Mouse (Mus musculus) gastrocnemius, postnatal 14 days (tissue): ENCODE measurements around the gene Hdac7. TPM values are rescaled to one million over a fixed set of nuclear protein-coding genes. Genes with fewer than 3 reads are reported as not detected.

Experiments used
- DNase-seq: peaks from one replicate; pipeline ENCODE4 v3.0.0; 2021; ENCODE audit warnings: mixed read lengths
- intact Hi-C: fragments of 180-260 bp; cut with DNase I; formaldehyde crosslinking; loops from one replicate; pipeline ENCODE4 v1.15.1; 2025; ENCODE audit warnings: low total_unique reads
- total RNA-seq, 2 experiments: library from RNA; stranded (reverse); gene quantifications; 2 replicates each; pipeline ENCODE4 v1.2.3; 2021

Gene Hdac7
- total RNA-seq, 2 experiments from 2014 or later, result 18.2 to 23.3 TPM

GRCm38 (mm10) chr15:97798134-97798533 is 46.2 kb downstream of the Hdac7 start:
- intact Hi-C loops, result no loop called here
- no peak for DNase-seq

GRCm38 (mm10) chr15:97796674-97797310 is 47.5 kb downstream of the Hdac7 start:
- DNase-seq, result no peak
- intact Hi-C loops, result no loop called here

- no peak for DNase-seq
- intact Hi-C loops, result no loop called here
Observed at GRCm38 (mm10) chr15:97795559-97796235, 48.6 kb downstream of the Hdac7 start.

GRCm38 (mm10) chr15:97794268-97794667 is 50.0 kb downstream of the Hdac7 start:
- DNase-seq, result no peak
- intact Hi-C loops, result no loop called here

- DNase-seq, result no peak
- intact Hi-C loops, result no loop called here
Observed at GRCm38 (mm10) chr15:97793386-97794153, 50.7 kb downstream of the Hdac7 start.

- intact Hi-C loops, result no loop called here
- no peak for DNase-seq
Observed at GRCm38 (mm10) chr15:97791126-97791700, 53.1 kb downstream of the Hdac7 start.

- intact Hi-C loops, result no loop called here
- DNase-seq, result peak; percentile 62
Observed at GRCm38 (mm10) chr15:97789761-97790505, 54.4 kb downstream of the Hdac7 start.

GRCm38 (mm10) chr15:97788821-97789220 is 55.5 kb downstream of the Hdac7 start:
- intact Hi-C loops, result no loop called here
- no peak for DNase-seq

- intact Hi-C loops, result no loop called here
- no peak for DNase-seq
Observed at GRCm38 (mm10) chr15:97787799-97788667, 56.3 kb downstream of the Hdac7 start.

- intact Hi-C loops, result no loop called here
- DNase-seq, result no peak
Observed at GRCm38 (mm10) chr15:97787148-97787798, 57.0 kb downstream of the Hdac7 start.

GRCm38 (mm10) chr15:97786412-97787112 is 57.7 kb downstream of the Hdac7 start:
- DNase-seq, result no peak
- intact Hi-C loops, result no loop called here

- no peak for DNase-seq
- intact Hi-C loops, result no loop called here
Observed at GRCm38 (mm10) chr15:97785731-97786411, 58.4 kb downstream of the Hdac7 start.

GRCm38 (mm10) chr15:97784561-97785161 is 59.6 kb downstream of the Hdac7 start:
- intact Hi-C loops, result no loop called here
- DNase-seq, result no peak

GRCm38 (mm10) chr15:97784092-97784559 is 60.2 kb downstream of the Hdac7 start:
- intact Hi-C loops, result no loop called here
- DNase-seq, result peak; percentile 93

GRCm38 (mm10) chr15:97782749-97783105 is 61.6 kb downstream of the Hdac7 start:
- intact Hi-C loops, result no loop called here
- peak; percentile 83 for DNase-seq

- intact Hi-C loops, result no loop called here
- DNase-seq, result peak; percentile 65
Observed at GRCm38 (mm10) chr15:97781961-97782748, 62.1 kb downstream of the Hdac7 start.
